Mouse (Mus musculus) testis, adult 2 months (tissue): ENCODE measurements around the gene Htr5b.

ENCODE experiments used
- CTCF ChIP-seq: fragments of 200-500 bp; IDR thresholded peaks from 2 replicates; pipeline ENCODE4 v1.5.1; 2012; ENCODE audit warnings: low read depth, mild to moderate bottlenecking, inconsistent platforms, low read length, moderate library complexity; ENCODE audit not compliant: control insufficient read depth, insufficient read depth, insufficient replicate concordance
- POLR2A ChIP-seq: fragments of 200-500 bp; IDR thresholded peaks from 2 replicates; pipeline ENCODE4 v1.6.1; 2012; ENCODE audit warnings: low read depth, mild to moderate bottlenecking, inconsistent platforms, low read length, moderate library complexity; ENCODE audit not compliant: control insufficient read depth

DNA sequence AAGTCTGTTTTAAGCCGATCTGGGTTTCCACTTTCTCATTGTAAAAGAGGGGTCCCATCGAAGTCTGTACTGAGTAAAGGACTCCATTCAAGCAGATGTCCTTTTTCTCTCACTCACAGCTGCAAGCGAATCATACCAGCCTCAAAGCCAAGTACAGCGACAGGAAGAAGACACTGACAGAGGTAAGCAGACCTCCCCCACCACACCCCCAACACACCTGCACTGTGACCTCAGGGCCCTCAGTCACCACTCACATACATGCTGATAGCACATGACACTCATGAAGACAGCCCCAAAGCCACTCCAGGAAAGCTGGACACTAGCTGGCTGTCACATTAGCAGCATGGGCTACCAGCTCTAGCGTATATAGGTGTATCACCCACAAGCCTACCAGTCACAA is 50.5 kb downstream of the Htr5b start:
- TF ChIP-seq POLR2A = no peak
- TF ChIP-seq CTCF = no peak
